ENCODE assay signal across 7 mouse cellular contexts in genomic region chr7:46096136-46096535, GRCm38 (mm10). TPM values are rescaled to one million over a fixed set of nuclear protein-coding genes. Genes with fewer than 3 reads are reported as not detected.
DNase-seq lines count a peak whose midpoint lies in the region; ATAC-seq and TF ChIP-seq lines count a peak whose summit lies in the region.

No protein-coding gene starts in this region.

- no peaks in the 10 kb centered on the region for H3K36me3 ChIP-seq in embryonic facial prominence, embryonic 14.5 days (ENCODE audit: control insufficient read depth, insufficient read depth, low read length)
- no peaks in the 10 kb centered on the region for H3K36me3 ChIP-seq in heart, embryonic 12.5 days

- no peak overlapping the region for H3K27ac ChIP-seq in bone marrow macrophage, adult 2 months (ENCODE audit: insufficient read depth, low read depth, low read length)
- H3K27ac ChIP-seq in embryonic facial prominence, embryonic 14.5 days (replicated peaks; ENCODE audit: low read depth, low read length): no peak overlapping the region
- 0 out of 2 replicates have a peak overlapping the region, but pooled peaks have one; percentile 98 for H3K27ac ChIP-seq in heart, embryonic 12.5 days (ENCODE audit: poor library complexity, severe bottlenecking)

- peaks cover 9% of the 10 kb centered on the region for H3K27me3 ChIP-seq in embryonic facial prominence, embryonic 14.5 days (replicated peaks; ENCODE audit: control insufficient read depth, insufficient read depth, low read length)
- H3K27me3 ChIP-seq in heart, embryonic 12.5 days (replicated peaks): peaks cover 38% of the 10 kb centered on the region

- WGBS in embryonic facial prominence, embryonic 14.5 days: 3% methylated on average over 4 of the region's 4 CpGs
- 3% methylated on average over 4 of the region's 4 CpGs for WGBS in heart, embryonic 12.5 days

- H3K4me2 ChIP-seq in embryonic facial prominence, embryonic 14.5 days (ENCODE audit: low read depth, low read length): no peak overlapping the region
- H3K4me2 ChIP-seq in heart, embryonic 12.5 days: peak overlapping the region; percentile 80

- no peak for TF ChIP-seq POLR2A in bone marrow macrophage, adult 2 months (IDR thresholded peaks at IDR 0.05; ENCODE audit: borderline replicate concordance, low read depth, low read length)

- H3K9ac ChIP-seq in embryonic facial prominence, embryonic 14.5 days (ENCODE audit: low read depth, low read length): no peak overlapping the region
- H3K9ac ChIP-seq in heart, embryonic 12.5 days: no peak overlapping the region

- H3K4me1 ChIP-seq in bone marrow macrophage, adult 2 months (ENCODE audit: control insufficient read depth, insufficient read depth, low read length): no peaks in the 10 kb centered on the region
- H3K4me1 ChIP-seq in embryonic facial prominence, embryonic 14.5 days (ENCODE audit: control insufficient read depth, insufficient read depth, low read length): no peaks in the 10 kb centered on the region
- peaks cover 33% of the 10 kb centered on the region for H3K4me1 ChIP-seq in heart, embryonic 12.5 days (replicated peaks)

- peak; percentile 97 for TF ChIP-seq CTCF in bone marrow macrophage, adult 2 months (IDR thresholded peaks at IDR 0.05; ENCODE audit: low read depth, low read length)

- no peak overlapping the region for H3K4me3 ChIP-seq in bone marrow macrophage, adult 2 months (ENCODE audit: insufficient read depth, low read length)
- no peak overlapping the region for H3K4me3 ChIP-seq in embryonic facial prominence, embryonic 14.5 days (ENCODE audit: low read depth, low read length)
- H3K4me3 ChIP-seq in heart, embryonic 12.5 days: no peak overlapping the region

- no peaks in the 10 kb centered on the region for H3K9me3 ChIP-seq in embryonic facial prominence, embryonic 14.5 days (ENCODE audit: control insufficient read depth, low read length)
- no peaks in the 10 kb centered on the region for H3K9me3 ChIP-seq in heart, embryonic 12.5 days (replicated peaks)

- DNase-seq in Muller cell, postnatal 12 days (ENCODE audit: inconsistent ontology term): peak; percentile 52
- peak; percentile 78 for DNase-seq in embryonic facial prominence, embryonic 14.5 days (ENCODE audit: low spot score)
- DNase-seq in kidney, postnatal 25 days: peak; percentile 65 to 67
- DNase-seq in lung, postnatal 25 days (ENCODE audit: low spot score): peak; percentile 49
- peak; percentile 62 for DNase-seq in right cerebral cortex, adult 18-20 months

- no peak for ATAC-seq in embryonic facial prominence, embryonic 14.5 days (ENCODE audit: low read depth)
- ATAC-seq in heart, embryonic 12.5 days (ENCODE audit: insufficient number of reproducible peaks, low FRiP score): no peak

RNA-seq across cellular contexts. Expression of gene Kcnj11, which starts 4.4 kb away (rescaled TPM):
- not detected in 2 replicates for polyA plus RNA-seq in bone marrow macrophage, adult 2 months (2012; ENCODE audit: insufficient read depth, insufficient read length, missing spikeins)
- 0.47 and 0.61 TPM in 2 replicates for polyA plus RNA-seq in embryonic facial prominence, embryonic 14.5 days (2014; fragmentation: Nextera tagmentation; extraction: Ambion mirVana)
- 6.3 and 7.6 TPM in 2 replicates for polyA plus RNA-seq in heart, embryonic 12.5 days (2016; fragmentation: Nextera tagmentation; extraction: Ambion mirVana)
